Mouse (Mus musculus): ENCODE measurements around the gene Ucp2. TPM values are rescaled to one million over a fixed set of nuclear protein-coding genes. Genes with fewer than 3 reads are reported as not detected.
A peak's percentile ranks its signal among the peaks of the same experiment; 100 is the strongest.

Gene Ucp2
- total RNA-seq, 2 experiments from 2014 or later: 76.5 to 90.0 TPM

GRCm38 (mm10) chr7:100539516-100539915, 46.4 kb downstream of the Ucp2 start:
- intact Hi-C loops (cut with DNase I): loop anchor here (5.0 kb wide), 1 partner anchor 53 kb away; no protein-coding TSS in a partner anchor
- DNase-seq (ENCODE audit: low spot score in 2 of 2): no peak

GRCm38 (mm10) chr7:100544437-100544836, 51.3 kb downstream of the Ucp2 start:
- no peak for DNase-seq (ENCODE audit: low spot score in 2 of 2)
- intact Hi-C loops (cut with DNase I): no loop called here

- DNase-seq (ENCODE audit: low spot score in 2 of 2): no peak
- intact Hi-C loops (cut with DNase I): no loop called here
These were observed 54.5 kb downstream of the Ucp2 start for GRCm38 (mm10) chr7:100547631-100548030.

- intact Hi-C loops (cut with DNase I): loop anchor here (5.0 kb wide), 3 partner anchors 38 to 88 kb away; partner anchors contain the start of genes Mrpl48 and Rab6a
These were observed 56.7 kb downstream of the Ucp2 start for GRCm38 (mm10) chr7:100549796-100550195.

GRCm38 (mm10) chr7:100550338-100551007, 57.3 kb downstream of the Ucp2 start:
- intact Hi-C loops (cut with DNase I): loop anchor here (5.0 kb wide), 3 partner anchors 37 to 87 kb away; partner anchors contain the start of genes Mrpl48 and Rab6a
- DNase-seq (ENCODE audit: low spot score in 2 of 2): peak; percentile 20 to 35

More at GRCm38 (mm10) chr7:100549796-100550195, 56.7 kb downstream of the Ucp2 start:
- DNase-seq (ENCODE audit: low spot score in 2 of 2): no peak

Other genes with a start within 250 kb of the Ucp2 start
- 1 to 10 TPM; 5.4 to 5.9 TPM for gene P4ha3, start 207.8 kb upstream of the Ucp2 start, total RNA-seq (2021)
- gene C2cd3, start 121.1 kb upstream of the Ucp2 start, total RNA-seq (2021): 10 to 100 TPM; 20.5 to 28.1 TPM
- 100 to 1,000 TPM; 204 to 224 TPM for gene Ppme1, start 121.0 kb upstream of the Ucp2 start, total RNA-seq (2021)
- gene Ucp3, start 20.3 kb upstream of the Ucp2 start, total RNA-seq (2021): 1 to 10 TPM; 2.3 to 2.8 TPM
- gene Dnajb13, start 21.6 kb downstream of the Ucp2 start, total RNA-seq (2021): under 1 TPM; 0.39 to 0.45 TPM
- gene Coa4, start 43.7 kb downstream of the Ucp2 start, total RNA-seq (2021): 10 to 100 TPM in 1 of 2 experiments, 1 to 10 TPM in 1; 8.5 to 10.8 TPM
- 100 to 1,000 TPM; 395 to 423 TPM for gene Rab6a, start 114.1 kb downstream of the Ucp2 start, total RNA-seq (2021)
- 10 to 100 TPM; 65.4 to 75.2 TPM for gene Mrpl48, start 115.0 kb downstream of the Ucp2 start, total RNA-seq (2021)
- 100 to 1,000 TPM; 131 to 184 TPM for gene Plekhb1, start 169.1 kb downstream of the Ucp2 start, total RNA-seq (2021)
- gene Fam168a, start 213.3 kb downstream of the Ucp2 start, total RNA-seq (2021): 100 to 1,000 TPM; 240 to 242 TPM